Mouse (Mus musculus): Measurements from ENCODE around the gene Hist1h2bn. TPM values are rescaled to one million over a fixed set of nuclear protein-coding genes. Genes with fewer than 3 reads are reported as not detected.
"Not testable (repeated sequence)": the region's sequence is repeated elsewhere in the genome, so short reads cannot be mapped to it uniquely, and the experiment has no call there.

The Hist1h2bn gene
- polyA plus RNA-seq, 1 experiment from 2014 or later = 1.8 TPM

DNA sequence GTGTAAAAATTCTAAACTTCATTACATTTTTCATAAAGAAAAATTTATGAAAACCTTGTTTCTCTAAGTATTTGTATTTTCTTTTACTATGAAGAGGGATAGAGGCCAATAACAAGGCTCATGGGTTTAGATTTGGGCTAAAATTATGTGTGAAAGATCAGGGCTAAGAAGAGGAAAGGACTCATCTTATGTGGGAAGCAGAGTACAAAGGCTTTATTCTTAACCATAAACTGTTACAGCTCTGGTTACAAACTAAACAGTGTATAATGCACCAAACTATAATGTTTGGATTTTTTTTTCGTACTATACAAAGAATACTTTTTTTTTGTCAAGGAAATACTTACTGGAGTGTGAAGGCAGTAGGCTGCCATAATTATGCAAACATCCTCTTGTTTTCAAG lies 1.8 kb downstream of the Hist1h2bn start:
- Histone ChIP-seq H3K4me2 (ENCODE audit: low read depth, severe bottlenecking) (no peak overlapping the region), H3K27me3 (ENCODE audit: control insufficient read depth, insufficient read depth, low read length) (no peaks in the 10 kb centered on the region), H3K27ac (replicated peaks; ENCODE audit: low read depth, low read length) (no peak overlapping the region), H3K4me1 (ENCODE audit: control insufficient read depth, insufficient read depth, low read length) (no peaks in the 10 kb centered on the region), H3K4me3 (ENCODE audit: low read depth, low read length) (no peak overlapping the region), H3K9me3 (ENCODE audit: control insufficient read depth, low read length) (no peaks in the 10 kb centered on the region), H3K9ac (ENCODE audit: low read length) (no peak overlapping the region), H3K36me3 (ENCODE audit: control insufficient read depth, insufficient read depth, low read length) (no peaks in the 10 kb centered on the region; the same call in 1 of the 2 replicates)
- WGBS = 83% methylated on average over 1 of the region's 1 CpGs
- DNase-seq (ENCODE audit: low spot score) (no peak), ATAC-seq (ENCODE audit: insufficient number of reproducible peaks, low FRiP score, low TSS enrichment, low read depth) (no peak)

DNA sequence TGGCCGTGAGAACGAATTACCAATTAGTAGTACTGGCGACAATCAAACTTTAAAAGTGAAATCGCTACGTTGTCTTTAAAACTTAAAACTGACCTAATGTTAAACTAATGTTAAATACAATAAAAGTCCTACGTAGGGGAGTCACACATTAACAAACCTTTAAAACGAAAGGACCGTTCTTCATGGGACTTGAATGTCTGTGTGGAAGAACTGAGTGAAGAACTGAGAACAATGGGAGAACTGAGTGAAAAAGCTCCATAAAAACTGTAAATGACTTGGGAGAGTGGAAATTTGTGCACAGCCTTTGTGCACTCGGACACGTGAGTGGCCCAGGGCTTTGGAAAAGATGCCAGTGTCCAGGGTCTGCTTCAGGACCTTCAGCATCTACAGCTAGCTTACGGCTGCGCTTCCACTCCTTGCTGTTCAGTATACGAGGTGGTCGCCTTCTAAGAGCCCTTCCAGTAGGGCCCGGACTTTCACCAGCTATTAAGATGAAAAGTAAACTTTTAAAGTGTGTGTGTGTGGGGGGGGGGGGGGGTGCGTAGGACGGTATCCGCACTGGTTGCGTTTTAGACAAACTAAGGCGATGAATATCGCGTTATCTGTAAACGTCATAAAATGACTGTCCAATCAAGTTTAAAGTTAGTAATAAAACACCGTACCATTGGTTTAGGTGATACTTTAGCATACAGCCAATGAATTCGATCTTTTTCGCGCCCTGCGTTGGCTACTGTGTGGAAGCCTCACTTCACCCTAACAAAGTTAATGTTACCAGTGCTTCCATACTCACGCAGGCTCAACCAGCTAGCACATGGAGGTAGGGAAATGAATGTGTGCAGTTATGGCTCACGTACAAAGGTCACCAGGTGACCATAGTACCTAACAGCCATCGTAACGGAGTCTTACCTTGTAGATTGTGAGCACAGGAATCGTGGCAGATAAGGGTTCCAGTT lies 25.2 kb downstream of the Hist1h2bn start:
- WGBS = 5% methylated on average over 33 of the region's 33 CpGs
- ATAC-seq (ENCODE audit: insufficient number of reproducible peaks, low FRiP score, low TSS enrichment, low read depth) (peak; percentile 84), DNase-seq (ENCODE audit: low spot score) (peak; percentile 86)
- no peaks in the 10 kb centered on the region for H3K9me3 ChIP-seq (ENCODE audit: control insufficient read depth, low read length)
- H3K27ac ChIP-seq (replicated peaks; ENCODE audit: low read depth, low read length) = peak overlapping the region; percentile 100
- peaks cover 5% of the 10 kb centered on the region; the same call in 1 of the 2 replicates for H3K4me1 ChIP-seq (ENCODE audit: control insufficient read depth, insufficient read depth, low read length)
- peak overlapping the region; percentile 91 for H3K4me2 ChIP-seq (ENCODE audit: low read depth, severe bottlenecking)
- H3K4me3 ChIP-seq (ENCODE audit: low read depth, low read length) = peak overlapping the region; percentile 73
- no peaks in the 10 kb centered on the region for H3K36me3 ChIP-seq (ENCODE audit: control insufficient read depth, insufficient read depth, low read length)
- no peaks in the 10 kb centered on the region for H3K27me3 ChIP-seq (ENCODE audit: control insufficient read depth, insufficient read depth, low read length)
- peak overlapping the region; percentile 97 for H3K9ac ChIP-seq (ENCODE audit: low read length)

- Histone ChIP-seq H3K36me3 (ENCODE audit: control insufficient read depth, insufficient read depth, low read length) (no peaks in the 10 kb centered on the region), H3K4me3 (ENCODE audit: low read depth, low read length) (peak within 1 kb of the TSS; percentile 73), H3K9ac (ENCODE audit: low read length) (peak within 1 kb of the TSS; percentile 97), H3K4me1 (ENCODE audit: control insufficient read depth, insufficient read depth, low read length) (peaks cover 8% of the 10 kb centered on the region; the same call in 1 of the 2 replicates), H3K9me3 (ENCODE audit: control insufficient read depth, low read length) (no peaks in the 10 kb centered on the region), H3K27me3 (ENCODE audit: control insufficient read depth, insufficient read depth, low read length) (no peaks in the 10 kb centered on the region), H3K27ac (replicated peaks; ENCODE audit: low read depth, low read length) (peak within 1 kb of the TSS; percentile 100), H3K4me2 (ENCODE audit: low read depth, severe bottlenecking) (peak within 1 kb of the TSS; percentile 91)
- ATAC-seq (ENCODE audit: insufficient number of reproducible peaks, low FRiP score, low TSS enrichment, low read depth) (peak; percentile 65; the same call in 1 of the 2 replicates), DNase-seq (ENCODE audit: low spot score) (peak; percentile 88)
- WGBS = under 1% methylated on average over 44 of the region's 44 CpGs
These were observed 26.1 kb downstream of the Hist1h2bn start, which contains the start of gene Hist1h1b for GRCm38 (mm10) chr13:21779767-21780731. Gene Hist1h1b, minus strand, starts transcription at chr13:21780625.

DNA sequence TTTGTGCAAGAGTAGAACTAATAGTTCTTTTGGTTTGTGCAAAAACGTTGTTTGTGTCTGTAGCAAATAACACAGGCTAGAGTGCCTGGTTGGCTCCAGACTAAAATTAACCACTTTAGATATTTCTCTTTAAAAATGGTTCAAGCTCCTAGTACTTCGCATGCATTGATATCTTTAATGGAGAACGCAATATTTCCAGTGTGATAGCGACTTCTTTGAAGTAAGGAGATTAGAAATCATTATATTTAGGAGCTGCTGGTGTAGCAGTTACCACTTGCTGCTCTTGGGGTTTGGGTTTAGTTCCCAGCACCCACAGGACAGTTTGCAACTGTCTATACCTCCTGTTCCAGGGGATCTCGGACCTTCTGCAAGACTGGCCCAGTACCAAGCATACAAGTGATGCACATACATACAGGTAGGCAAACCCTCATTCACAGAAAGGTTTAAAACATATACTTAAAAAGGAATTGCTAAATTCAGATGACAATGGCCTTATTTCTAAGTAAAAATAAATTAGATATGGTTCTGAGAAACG lies 27.2 kb downstream of the Hist1h2bn start:
- DNase-seq (ENCODE audit: low spot score) = peak; percentile 41
- WGBS = 42% methylated on average over 6 of the region's 6 CpGs
- no peaks in the 10 kb centered on the region for H3K9me3 ChIP-seq (ENCODE audit: control insufficient read depth, low read length)
- H3K27me3 ChIP-seq (ENCODE audit: control insufficient read depth, insufficient read depth, low read length) = no peaks in the 10 kb centered on the region
- no peaks in the 10 kb centered on the region for H3K36me3 ChIP-seq (ENCODE audit: control insufficient read depth, insufficient read depth, low read length)
- peak overlapping the region; percentile 91 for H3K4me2 ChIP-seq (ENCODE audit: low read depth, severe bottlenecking)
- H3K4me3 ChIP-seq (ENCODE audit: low read depth, low read length) = no peak overlapping the region
- H3K27ac ChIP-seq (replicated peaks; ENCODE audit: low read depth, low read length) = peak overlapping the region; percentile 100
- no peak for ATAC-seq (ENCODE audit: insufficient number of reproducible peaks, low FRiP score, low TSS enrichment, low read depth)
- peak overlapping the region; percentile 45; the same call in 1 of the 2 replicates for H3K9ac ChIP-seq (ENCODE audit: low read length)
- H3K4me1 ChIP-seq (ENCODE audit: control insufficient read depth, insufficient read depth, low read length) = peaks cover 8% of the 10 kb centered on the region; the same call in 1 of the 2 replicates

GRCm38 (mm10) chr13:21781639-21782038 lies 27.7 kb downstream of the Hist1h2bn start:
- Histone ChIP-seq H3K4me1 (ENCODE audit: control insufficient read depth, insufficient read depth, low read length) (peaks cover 8% of the 10 kb centered on the region; the same call in 1 of the 2 replicates), H3K9me3 (ENCODE audit: control insufficient read depth, low read length) (no peaks in the 10 kb centered on the region), H3K4me2 (ENCODE audit: low read depth, severe bottlenecking) (no peak overlapping the region), H3K4me3 (ENCODE audit: low read depth, low read length) (no peak overlapping the region), H3K27ac (replicated peaks; ENCODE audit: low read depth, low read length) (no peak overlapping the region), H3K9ac (ENCODE audit: low read length) (no peak overlapping the region), H3K27me3 (ENCODE audit: control insufficient read depth, insufficient read depth, low read length) (no peaks in the 10 kb centered on the region), H3K36me3 (ENCODE audit: control insufficient read depth, insufficient read depth, low read length) (no peaks in the 10 kb centered on the region)
- DNase-seq (ENCODE audit: low spot score) = no peak
- ATAC-seq (ENCODE audit: insufficient number of reproducible peaks, low FRiP score, low TSS enrichment, low read depth) = no peak
- WGBS = 95% methylated on average over 1 of the region's 1 CpGs

DNA sequence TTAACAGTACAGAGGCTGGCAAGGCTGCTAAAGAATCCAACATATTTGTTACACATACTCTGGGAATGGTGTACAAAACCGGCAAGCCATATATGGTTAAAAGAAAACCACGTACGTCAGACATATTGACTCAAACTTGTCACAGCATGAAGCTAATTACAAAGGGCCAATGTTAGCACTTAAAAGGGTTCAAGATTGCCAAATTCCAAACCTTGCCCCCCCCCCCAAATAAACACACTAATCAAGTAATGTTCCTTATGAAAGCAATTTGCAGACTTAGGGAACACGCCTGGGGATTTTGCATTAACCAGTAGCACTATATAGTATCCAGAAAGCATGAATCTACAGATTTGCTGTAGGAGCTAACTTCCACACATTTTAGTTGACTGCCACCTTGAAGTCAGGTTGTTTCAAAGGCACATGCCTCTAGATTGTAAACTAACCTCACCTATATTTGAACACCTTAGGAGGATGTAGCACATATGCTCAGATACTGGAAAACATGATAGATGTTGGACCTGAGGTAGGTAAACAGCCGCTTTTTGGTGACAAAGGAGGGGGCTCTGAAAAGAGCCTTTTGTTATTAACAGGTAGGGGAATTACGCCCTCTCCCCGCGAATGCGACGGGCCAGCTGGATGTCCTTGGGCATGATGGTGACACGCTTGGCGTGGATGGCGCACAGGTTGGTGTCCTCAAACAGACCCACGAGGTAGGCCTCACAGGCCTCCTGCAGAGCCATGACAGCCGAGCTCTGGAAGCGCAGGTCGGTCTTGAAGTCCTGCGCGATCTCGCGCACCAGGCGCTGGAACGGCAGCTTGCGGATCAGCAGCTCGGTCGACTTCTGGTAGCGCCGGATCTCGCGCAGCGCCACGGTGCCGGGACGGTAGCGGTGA lies 28.7 kb downstream of the Hist1h2bn start:
- H3K4me1 ChIP-seq (ENCODE audit: control insufficient read depth, insufficient read depth, low read length); H3K9me3 ChIP-seq (ENCODE audit: control insufficient read depth, low read length); H3K27me3 ChIP-seq (ENCODE audit: control insufficient read depth, insufficient read depth, low read length); H3K36me3 ChIP-seq (ENCODE audit: control insufficient read depth, insufficient read depth, low read length); ATAC-seq (ENCODE audit: insufficient number of reproducible peaks, low FRiP score, low TSS enrichment, low read depth): not testable (repeated sequence)
- peak overlapping the region; percentile 36 for H3K4me3 ChIP-seq (ENCODE audit: low read depth, low read length)
- peak overlapping the region; percentile 61 for H3K9ac ChIP-seq (ENCODE audit: low read length)
- peak overlapping the region; percentile 56 for H3K4me2 ChIP-seq (ENCODE audit: low read depth, severe bottlenecking)
- peak; percentile 73 for DNase-seq (ENCODE audit: low spot score)
- peak overlapping the region; percentile 88 for H3K27ac ChIP-seq (replicated peaks; ENCODE audit: low read depth, low read length)
- under 1% methylated on average over 12 of the region's 35 CpGs for WGBS

DNA sequence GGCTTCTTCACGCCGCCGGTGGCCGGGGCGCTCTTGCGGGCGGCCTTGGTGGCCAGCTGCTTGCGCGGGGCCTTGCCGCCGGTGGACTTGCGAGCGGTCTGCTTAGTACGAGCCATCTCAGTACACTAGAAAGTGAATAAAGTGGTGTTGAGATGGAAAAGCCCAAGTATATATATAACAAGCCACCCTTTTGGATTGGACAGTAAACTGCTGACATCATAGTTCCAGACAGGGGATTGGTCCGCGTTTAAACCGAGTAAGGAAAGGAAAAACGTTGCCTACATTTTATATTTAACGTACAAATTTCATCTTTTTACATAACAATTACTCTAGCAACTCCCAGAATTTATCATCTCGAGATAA lies 29.3 kb downstream of the Hist1h2bn start, which contains the start of gene Hist1h3i:
Hist1h3i (minus strand) TSS at position 116 of the 363 bp plus-strand sequence.
- Histone ChIP-seq H3K27me3 (ENCODE audit: control insufficient read depth, insufficient read depth, low read length) (no peaks in the 10 kb centered on the region), H3K36me3 (ENCODE audit: control insufficient read depth, insufficient read depth, low read length) (no peaks in the 10 kb centered on the region), H3K4me1 (ENCODE audit: control insufficient read depth, insufficient read depth, low read length) (peaks cover 8% of the 10 kb centered on the region; the same call in 1 of the 2 replicates), H3K4me3 (ENCODE audit: low read depth, low read length) (peak within 1 kb of the TSS; percentile 36), H3K9ac (ENCODE audit: low read length) (peak within 1 kb of the TSS; percentile 61), H3K27ac (replicated peaks; ENCODE audit: low read depth, low read length) (peak within 1 kb of the TSS; percentile 89), H3K4me2 (ENCODE audit: low read depth, severe bottlenecking) (peak within 1 kb of the TSS; percentile 56), H3K9me3 (ENCODE audit: control insufficient read depth, low read length) (no peaks in the 10 kb centered on the region)
- DNase-seq (ENCODE audit: low spot score) (peak; percentile 50), ATAC-seq (ENCODE audit: insufficient number of reproducible peaks, low FRiP score, low TSS enrichment, low read depth) (peak; percentile 69; the same call in 1 of the 2 replicates)
- WGBS = under 1% methylated on average over 13 of the region's 20 CpGs

Data from limb, embryonic 11.5 days (tissue).